Mouse (Mus musculus): Measurements from ENCODE around the gene Tcl1.
A peak's percentile ranks its signal among the peaks of the same experiment; 100 is the strongest.
"Not testable (repeated sequence)": the region's sequence is repeated elsewhere in the genome, so short reads cannot be mapped to it uniquely, and the experiment has no call there.

Tcl1 gene

GRCm38 (mm10) chr12:105222601-105223319, at the start of gene Tcl1:
Tcl1 (minus strand) TSS chr12:105222793.
- DNase-seq (ENCODE audit: low read depth, low spot score), result no peak

GRCm38 (mm10) chr12:105271016-105271965, 48.7 kb upstream of the Tcl1 start:
- no peak for DNase-seq (ENCODE audit: low read depth, low spot score)

GRCm38 (mm10) chr12:105267076-105267475, 44.5 kb upstream of the Tcl1 start:
- peak; percentile 55 for DNase-seq (ENCODE audit: low read depth, low spot score)

- no peak for DNase-seq (ENCODE audit: low read depth, low spot score)
Measured at GRCm38 (mm10) chr12:105266096-105266495, 43.5 kb upstream of the Tcl1 start.

GRCm38 (mm10) chr12:105259221-105259620, 36.6 kb upstream of the Tcl1 start:
- DNase-seq (ENCODE audit: low read depth, low spot score), result no peak

GRCm38 (mm10) chr12:105258787-105259186, 36.2 kb upstream of the Tcl1 start:
- peak; percentile 70 for DNase-seq (ENCODE audit: low read depth, low spot score)

- DNase-seq (ENCODE audit: low read depth, low spot score), result no peak
Measured at GRCm38 (mm10) chr12:105253796-105254195, 31.2 kb upstream of the Tcl1 start.

- DNase-seq (ENCODE audit: low read depth, low spot score), result no peak
Measured at GRCm38 (mm10) chr12:105248763-105249233, 26.2 kb upstream of the Tcl1 start.

- peak; percentile 29 for DNase-seq (ENCODE audit: low read depth, low spot score)
Measured at GRCm38 (mm10) chr12:105239060-105239459, 16.5 kb upstream of the Tcl1 start.

- DNase-seq (ENCODE audit: low read depth, low spot score), result no peak
Measured at GRCm38 (mm10) chr12:105235091-105235490, 12.5 kb upstream of the Tcl1 start.

- no peak for DNase-seq (ENCODE audit: low read depth, low spot score)
Measured at GRCm38 (mm10) chr12:105234362-105234761, 11.8 kb upstream of the Tcl1 start.

- DNase-seq (ENCODE audit: low read depth, low spot score), result no peak
Measured at GRCm38 (mm10) chr12:105224621-105225320, 2.2 kb upstream of the Tcl1 start.

- no peak for DNase-seq (ENCODE audit: low read depth, low spot score)
Measured at GRCm38 (mm10) chr12:105217101-105217760, 5.4 kb downstream of the Tcl1 start.

- no peak for DNase-seq (ENCODE audit: low read depth, low spot score)
Measured at GRCm38 (mm10) chr12:105209231-105209630, 13.4 kb downstream of the Tcl1 start.

- DNase-seq (ENCODE audit: low read depth, low spot score), result no peak
Measured at GRCm38 (mm10) chr12:105208441-105208840, 14.2 kb downstream of the Tcl1 start.

- no peak for DNase-seq (ENCODE audit: low read depth, low spot score)
Measured at GRCm38 (mm10) chr12:105207071-105207470, 15.5 kb downstream of the Tcl1 start.

GRCm38 (mm10) chr12:105201657-105202056, 20.9 kb downstream of the Tcl1 start, which contains the start of gene Tcl1b4:
Tcl1b4 (plus strand) TSS chr12:105201957.
- DNase-seq (ENCODE audit: low read depth, low spot score), result not testable (repeated sequence)

GRCm38 (mm10) chr12:105199684-105200497, 22.7 kb downstream of the Tcl1 start:
- not testable (repeated sequence) for DNase-seq (ENCODE audit: low read depth, low spot score)

- not testable (repeated sequence) for DNase-seq (ENCODE audit: low read depth, low spot score)
Measured at GRCm38 (mm10) chr12:105190743-105191142, 31.9 kb downstream of the Tcl1 start, which contains the start of gene Tcl1b3. Tcl1b3 (plus strand) TSS chr12:105191043.

- DNase-seq (ENCODE audit: low read depth, low spot score), result not testable (repeated sequence)
Measured at GRCm38 (mm10) chr12:105188980-105189379, 33.6 kb downstream of the Tcl1 start.

All from brain, adult 2 months (tissue).